Mouse (Mus musculus): Measurements from ENCODE around the gene Cyp2b19. TPM values are rescaled to one million over a fixed set of nuclear protein-coding genes. Genes with fewer than 3 reads are reported as not detected.
A peak's percentile ranks its signal among the peaks of the same experiment; 100 is the strongest.

The Cyp2b19 gene
- polyA plus RNA-seq (2015; fragmentation: Nextera tagmentation; extraction: Ambion mirVana): not detected in 2 replicates

DNA sequence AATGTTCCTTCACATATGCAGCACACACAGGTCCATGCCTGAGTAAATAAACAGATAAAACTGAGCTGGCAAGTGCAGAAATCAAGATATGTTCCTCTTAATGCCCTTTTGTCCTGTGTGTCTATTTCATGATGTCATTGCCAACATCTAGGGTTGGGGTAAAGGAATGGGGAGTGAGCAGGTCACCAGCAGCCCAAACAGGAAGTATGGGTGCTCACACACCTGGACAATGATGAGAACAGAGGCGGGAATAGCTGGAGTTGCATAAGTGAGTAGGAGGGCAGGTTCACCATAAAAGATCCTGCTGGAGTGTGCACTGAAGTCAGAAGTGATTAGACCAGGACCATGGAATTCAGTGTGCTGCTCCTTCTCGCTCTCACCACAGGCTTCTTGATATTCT lies at the start of gene Cyp2b19:
Cyp2b19 (plus strand) TSS at position 301 of the 400 bp plus-strand sequence.
- WGBS: 84% methylated on average over 2 of the region's 2 CpGs
- H3K4me1 ChIP-seq (ENCODE audit: control insufficient read depth, insufficient read depth, low read length): no peaks in the 10 kb centered on the region
- no peaks in the 10 kb centered on the region for H3K36me3 ChIP-seq (ENCODE audit: control insufficient read depth, insufficient read depth, low read length)
- ATAC-seq: no peak
- no peak within 1 kb of the TSS for H3K9ac ChIP-seq (ENCODE audit: low read depth, low read length)
- no peak within 1 kb of the TSS for H3K27ac ChIP-seq (ENCODE audit: low read length)
- no peaks in the 10 kb centered on the region for H3K27me3 ChIP-seq (replicated peaks; ENCODE audit: control insufficient read depth, insufficient read depth, low read length)
- H3K4me2 ChIP-seq (ENCODE audit: low read depth, low read length): no peak within 1 kb of the TSS
- H3K9me3 ChIP-seq (ENCODE audit: control insufficient read depth, low read length): no peaks in the 10 kb centered on the region
- no peak within 1 kb of the TSS for H3K4me3 ChIP-seq (ENCODE audit: low read length)

DNA sequence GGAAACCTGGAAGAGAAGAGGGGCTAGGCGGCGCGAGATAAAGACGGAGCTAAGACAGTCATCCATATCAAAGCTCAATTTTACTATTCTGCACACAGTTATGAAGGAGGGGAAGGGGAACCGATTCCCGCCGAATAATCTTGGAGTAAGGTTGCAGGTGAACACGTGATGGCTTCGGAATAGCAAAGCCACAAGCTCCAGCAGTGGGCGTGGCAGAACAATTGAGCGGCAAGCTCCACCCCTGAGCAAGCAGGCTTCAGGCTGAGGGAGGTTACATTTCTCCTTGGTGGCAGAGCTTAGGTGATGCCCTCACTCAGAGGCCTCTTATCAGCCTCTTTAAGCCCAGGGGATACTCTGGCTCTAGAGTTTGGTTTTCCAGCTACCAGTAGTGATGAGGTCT lies 45.9 kb upstream of the Cyp2b19 start:
- Histone ChIP-seq H3K4me1 (ENCODE audit: control insufficient read depth, insufficient read depth, low read length) (no peaks in the 10 kb centered on the region), H3K27ac (ENCODE audit: low read length) (no peak overlapping the region), H3K4me2 (ENCODE audit: low read depth, low read length) (no peak overlapping the region), H3K4me3 (ENCODE audit: low read length) (no peak overlapping the region), H3K9me3 (ENCODE audit: control insufficient read depth, low read length) (no peaks in the 10 kb centered on the region), H3K27me3 (replicated peaks; ENCODE audit: control insufficient read depth, insufficient read depth, low read length) (no peaks in the 10 kb centered on the region), H3K36me3 (ENCODE audit: control insufficient read depth, insufficient read depth, low read length) (no peaks in the 10 kb centered on the region), H3K9ac (ENCODE audit: low read depth, low read length) (no peak overlapping the region)
- WGBS: 89% methylated on average over 11 of the region's 11 CpGs
- ATAC-seq: no peak

GRCm38 (mm10) chr7:26738940-26739339 lies 18.0 kb upstream of the Cyp2b19 start:
- H3K27me3 ChIP-seq (replicated peaks; ENCODE audit: control insufficient read depth, insufficient read depth, low read length): no peaks in the 10 kb centered on the region
- no peak for ATAC-seq
- H3K4me2 ChIP-seq (ENCODE audit: low read depth, low read length): no peak overlapping the region
- no peak overlapping the region for H3K27ac ChIP-seq (ENCODE audit: low read length)
- no peaks in the 10 kb centered on the region for H3K9me3 ChIP-seq (ENCODE audit: control insufficient read depth, low read length)
- no peak overlapping the region for H3K9ac ChIP-seq (ENCODE audit: low read depth, low read length)
- no peaks in the 10 kb centered on the region for H3K36me3 ChIP-seq (ENCODE audit: control insufficient read depth, insufficient read depth, low read length)
- H3K4me1 ChIP-seq (ENCODE audit: control insufficient read depth, insufficient read depth, low read length): no peaks in the 10 kb centered on the region
- no peak overlapping the region for H3K4me3 ChIP-seq (ENCODE audit: low read length)

DNA sequence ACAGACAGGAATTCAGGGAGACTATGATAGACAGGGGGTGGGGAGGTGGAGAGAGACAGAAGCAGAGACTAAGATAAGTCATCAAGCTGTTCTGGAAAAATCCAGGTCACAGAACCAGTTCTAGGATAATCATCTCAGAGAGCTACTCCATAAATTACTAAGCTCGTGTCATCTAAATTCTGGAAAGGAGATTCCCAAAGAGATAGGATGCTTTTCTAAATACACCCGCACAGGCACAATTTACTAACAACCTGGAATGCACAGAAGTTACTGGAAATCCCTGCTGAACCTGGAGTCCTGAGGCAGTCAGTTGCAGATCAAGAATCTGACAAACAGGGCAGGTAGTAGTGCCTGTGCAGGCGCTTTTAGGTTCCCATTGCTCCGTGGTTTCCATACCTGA lies 13.0 kb upstream of the Cyp2b19 start:
- no peak for ATAC-seq
- Histone ChIP-seq H3K4me2 (ENCODE audit: low read depth, low read length) (no peak overlapping the region), H3K27me3 (replicated peaks; ENCODE audit: control insufficient read depth, insufficient read depth, low read length) (no peaks in the 10 kb centered on the region), H3K4me1 (ENCODE audit: control insufficient read depth, insufficient read depth, low read length) (no peaks in the 10 kb centered on the region), H3K4me3 (ENCODE audit: low read length) (no peak overlapping the region), H3K9me3 (ENCODE audit: control insufficient read depth, low read length) (no peaks in the 10 kb centered on the region), H3K27ac (ENCODE audit: low read length) (no peak overlapping the region), H3K9ac (ENCODE audit: low read depth, low read length) (no peak overlapping the region), H3K36me3 (ENCODE audit: control insufficient read depth, insufficient read depth, low read length) (no peaks in the 10 kb centered on the region)
- 80% methylated on average over 4 of the region's 4 CpGs for WGBS

- H3K9me3 ChIP-seq (ENCODE audit: control insufficient read depth, low read length): no peaks in the 10 kb centered on the region
- no peaks in the 10 kb centered on the region for H3K4me1 ChIP-seq (ENCODE audit: control insufficient read depth, insufficient read depth, low read length)
- H3K4me2 ChIP-seq (ENCODE audit: low read depth, low read length): no peak overlapping the region
- WGBS: 77% methylated on average over 1 of the region's 1 CpGs
- H3K27ac ChIP-seq (ENCODE audit: low read length): no peak overlapping the region
- no peak overlapping the region for H3K4me3 ChIP-seq (ENCODE audit: low read length)
- ATAC-seq: no peak
- H3K27me3 ChIP-seq (replicated peaks; ENCODE audit: control insufficient read depth, insufficient read depth, low read length): no peaks in the 10 kb centered on the region
- H3K36me3 ChIP-seq (ENCODE audit: control insufficient read depth, insufficient read depth, low read length): no peaks in the 10 kb centered on the region
- no peak overlapping the region for H3K9ac ChIP-seq (ENCODE audit: low read depth, low read length)
Observed at GRCm38 (mm10) chr7:26745486-26745885, 11.5 kb upstream of the Cyp2b19 start.

GRCm38 (mm10) chr7:26767084-26767483 lies 10.1 kb downstream of the Cyp2b19 start:
- no peak for ATAC-seq
- 61% methylated on average over 1 of the region's 1 CpGs for WGBS

GRCm38 (mm10) chr7:26769881-26770470 lies 13.0 kb downstream of the Cyp2b19 start:
- Histone ChIP-seq H3K27me3 (replicated peaks; ENCODE audit: control insufficient read depth, insufficient read depth, low read length) (no peaks in the 10 kb centered on the region), H3K36me3 (ENCODE audit: control insufficient read depth, insufficient read depth, low read length) (no peaks in the 10 kb centered on the region), H3K27ac (ENCODE audit: low read length) (no peak overlapping the region), H3K4me3 (ENCODE audit: low read length) (no peak overlapping the region), H3K9ac (ENCODE audit: low read depth, low read length) (no peak overlapping the region), H3K9me3 (ENCODE audit: control insufficient read depth, low read length) (no peaks in the 10 kb centered on the region), H3K4me1 (ENCODE audit: control insufficient read depth, insufficient read depth, low read length) (no peaks in the 10 kb centered on the region), H3K4me2 (ENCODE audit: low read depth, low read length) (no peak overlapping the region)
- ATAC-seq: no peak
- 79% methylated on average over 9 of the region's 9 CpGs for WGBS

More at GRCm38 (mm10) chr7:26767084-26767483, 10.1 kb downstream of the Cyp2b19 start:
- H3K9ac ChIP-seq (ENCODE audit: low read depth, low read length): no peak overlapping the region
- H3K27me3 ChIP-seq (replicated peaks; ENCODE audit: control insufficient read depth, insufficient read depth, low read length): no peaks in the 10 kb centered on the region
- no peak overlapping the region for H3K27ac ChIP-seq (ENCODE audit: low read length)
- H3K4me2 ChIP-seq (ENCODE audit: low read depth, low read length): no peak overlapping the region
- no peak overlapping the region for H3K4me3 ChIP-seq (ENCODE audit: low read length)
- H3K36me3 ChIP-seq (ENCODE audit: control insufficient read depth, insufficient read depth, low read length): no peaks in the 10 kb centered on the region
- H3K9me3 ChIP-seq (ENCODE audit: control insufficient read depth, low read length): no peaks in the 10 kb centered on the region
- H3K4me1 ChIP-seq (ENCODE audit: control insufficient read depth, insufficient read depth, low read length): no peaks in the 10 kb centered on the region

DNA sequence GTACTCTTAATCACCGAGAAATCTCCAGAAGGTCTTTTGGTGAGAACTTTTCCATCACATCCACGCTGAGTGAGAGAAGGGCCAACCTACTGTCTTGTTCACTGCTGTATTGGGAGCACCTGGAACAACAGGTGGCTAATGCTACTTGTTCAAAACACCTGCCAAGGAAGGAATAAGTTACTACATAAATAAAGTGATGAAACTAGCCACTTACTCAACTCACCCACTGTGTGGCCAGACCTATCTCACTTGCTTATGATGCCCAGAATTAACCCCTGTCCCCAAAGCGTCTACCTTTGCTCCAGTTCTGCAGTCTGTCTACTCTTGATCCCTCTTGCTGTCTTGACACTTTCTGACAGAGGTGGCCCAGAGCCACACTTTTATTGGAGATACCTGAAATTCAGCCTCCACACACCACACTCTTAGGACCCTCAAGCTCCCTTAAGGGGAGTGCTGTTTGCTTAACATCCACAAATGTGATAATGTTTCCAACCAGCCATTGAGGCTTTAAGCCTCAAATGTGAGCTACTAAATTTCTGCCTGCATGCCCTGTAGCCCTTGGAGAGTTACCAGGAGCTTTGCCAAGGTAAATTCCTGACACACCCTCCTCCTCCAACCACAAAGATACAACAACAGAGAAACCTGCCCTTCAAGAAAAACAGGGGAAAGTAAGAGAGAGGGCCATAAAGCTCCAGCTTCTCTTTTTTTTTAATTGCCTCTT lies 16.1 kb downstream of the Cyp2b19 start:
- H3K9me3 ChIP-seq (ENCODE audit: control insufficient read depth, low read length): no peaks in the 10 kb centered on the region
- WGBS: 80% methylated on average over 3 of the region's 3 CpGs
- no peak overlapping the region for H3K4me3 ChIP-seq (ENCODE audit: low read length)
- no peak overlapping the region for H3K4me2 ChIP-seq (ENCODE audit: low read depth, low read length)
- no peak overlapping the region for H3K27ac ChIP-seq (ENCODE audit: low read length)
- H3K27me3 ChIP-seq (replicated peaks; ENCODE audit: control insufficient read depth, insufficient read depth, low read length): no peaks in the 10 kb centered on the region
- no peak overlapping the region for H3K9ac ChIP-seq (ENCODE audit: low read depth, low read length)
- no peaks in the 10 kb centered on the region for H3K4me1 ChIP-seq (ENCODE audit: control insufficient read depth, insufficient read depth, low read length)
- H3K36me3 ChIP-seq (ENCODE audit: control insufficient read depth, insufficient read depth, low read length): no peaks in the 10 kb centered on the region
- no peak for ATAC-seq

GRCm38 (mm10) chr7:26775866-26776265 lies 18.9 kb downstream of the Cyp2b19 start:
- Histone ChIP-seq H3K27ac (ENCODE audit: low read length) (no peak overlapping the region), H3K9me3 (ENCODE audit: control insufficient read depth, low read length) (no peaks in the 10 kb centered on the region), H3K4me2 (ENCODE audit: low read depth, low read length) (no peak overlapping the region), H3K9ac (ENCODE audit: low read depth, low read length) (no peak overlapping the region), H3K27me3 (replicated peaks; ENCODE audit: control insufficient read depth, insufficient read depth, low read length) (no peaks in the 10 kb centered on the region), H3K4me1 (ENCODE audit: control insufficient read depth, insufficient read depth, low read length) (no peaks in the 10 kb centered on the region), H3K36me3 (ENCODE audit: control insufficient read depth, insufficient read depth, low read length) (no peaks in the 10 kb centered on the region), H3K4me3 (ENCODE audit: low read length) (no peak overlapping the region)
- ATAC-seq: peak; percentile 75
- 26% methylated on average over 6 of the region's 6 CpGs for WGBS
